In genomic region chr7:81654946-81655718, GRCm38 (mm10) we compare ENCODE assay signal across 9 mouse cellular contexts. TPM values are rescaled to one million over a fixed set of nuclear protein-coding genes. Genes with fewer than 3 reads are reported as not detected.
DNase-seq lines count a peak whose midpoint lies in the region; ATAC-seq and TF ChIP-seq lines count a peak whose summit lies in the region.
"Had no signal": no experiment of that assay in that cellular context is flagged by ENCODE, and none has a peak within 500 bp of the region (broad histone marks: within the 10 kb centered on the region; RNA-seq: fewer than 3 reads in every experiment).

No protein-coding gene starts in this region.

- no peaks in the 10 kb centered on the region for H3K27me3 ChIP-seq in liver, adult 2 months (ENCODE audit: control insufficient read depth, insufficient read depth, low read length)
- no peaks in the 10 kb centered on the region for H3K27me3 ChIP-seq in liver, embryonic 11.5 days (replicated peaks; ENCODE audit: control insufficient read depth, insufficient read depth, low read length)
- no peaks in the 10 kb centered on the region for H3K27me3 ChIP-seq in heart, embryonic 13.5 days (replicated peaks)

- H3K36me3 ChIP-seq in liver, adult 2 months (ENCODE audit: control insufficient read depth, insufficient read depth, low read length), result no peaks in the 10 kb centered on the region
- H3K36me3 ChIP-seq in liver, embryonic 11.5 days (ENCODE audit: control insufficient read depth, insufficient read depth, low read length), result no peaks in the 10 kb centered on the region
- no peaks in the 10 kb centered on the region for H3K36me3 ChIP-seq in heart, embryonic 13.5 days

- no peak overlapping the region for H3K4me2 ChIP-seq in liver, embryonic 11.5 days
- no peak overlapping the region for H3K4me2 ChIP-seq in heart, embryonic 13.5 days

- TF ChIP-seq POLR2A in liver, adult 2 months (IDR thresholded peaks at IDR 0.05; ENCODE audit: extremely low read depth, insufficient read depth, low read length), result no peak

- no peaks in the 10 kb centered on the region for H3K4me1 ChIP-seq in liver, adult 2 months (ENCODE audit: control insufficient read depth, insufficient read depth, low read length)
- no peaks in the 10 kb centered on the region for H3K4me1 ChIP-seq in liver, embryonic 11.5 days (replicated peaks; ENCODE audit: control insufficient read depth, insufficient read depth, low read length)
- H3K4me1 ChIP-seq in heart, embryonic 13.5 days, result peaks cover 60% of the 10 kb centered on the region

- H3K4me3 ChIP-seq in liver, adult 2 months (ENCODE audit: insufficient read depth, low read depth, low read length), result no peak overlapping the region
- no peak overlapping the region for H3K4me3 ChIP-seq in liver, embryonic 11.5 days (ENCODE audit: low read depth, low read length)
- no peak overlapping the region for H3K4me3 ChIP-seq in heart, embryonic 13.5 days
- H3K4me3 ChIP-seq: megakaryocyte, embryonic 14.5 days had no signal

- no peak for TF ChIP-seq CTCF in liver, adult 2 months (IDR thresholded peaks at IDR 0.05; ENCODE audit: low read depth, low read length)

- no peak overlapping the region for H3K9ac ChIP-seq in liver, adult 2 months (ENCODE audit: low read depth, low read length)
- H3K9ac ChIP-seq in liver, embryonic 11.5 days (ENCODE audit: low read depth, low read length), result no peak overlapping the region
- H3K9ac ChIP-seq in heart, embryonic 13.5 days, result peak overlapping the region; percentile 44; the same call in 1 of the 2 replicates

- H3K79me2 ChIP-seq in liver, adult 2 months (ENCODE audit: control insufficient read depth, insufficient read depth, low read length), result peaks cover 24% of the 10 kb centered on the region

- no peak overlapping the region for H3K27ac ChIP-seq in liver, adult 2 months (replicated peaks; ENCODE audit: insufficient read depth, low read depth, low read length)
- H3K27ac ChIP-seq in liver, embryonic 11.5 days (ENCODE audit: low read depth, low read length), result no peak overlapping the region
- H3K27ac ChIP-seq in heart, embryonic 13.5 days (replicated peaks), result no peak overlapping the region; the same call in 1 of the 2 replicates

- peak; percentile 54 for DNase-seq in liver, adult 2 months (ENCODE audit: extremely low read depth, low read depth, low spot score)
- no peak for DNase-seq in liver, embryonic 11.5 days (ENCODE audit: low spot score)
- DNase-seq in cerebellum, postnatal 36 days, result peak; percentile 95 to 97
- peak; percentile 29 for DNase-seq in lung, postnatal 25 days (ENCODE audit: low spot score)
- DNase-seq in thymus, postnatal 10 days (ENCODE audit: low spot score in 2 of 2), result no peak
- DNase-seq in urinary bladder, adult 2 months (ENCODE audit: low spot score), result no peak
- DNase-seq in natural killer cell, adult 2 months (ENCODE audit: low spot score in 2 of 2), result no peak

- no peaks in the 10 kb centered on the region for H3K9me3 ChIP-seq in liver, embryonic 11.5 days (ENCODE audit: control insufficient read depth, low read length)
- no peaks in the 10 kb centered on the region for H3K9me3 ChIP-seq in heart, embryonic 13.5 days
- H3K9me3 ChIP-seq: megakaryocyte, embryonic 14.5 days had no signal

- 61% methylated on average over 9 of the region's 9 CpGs for WGBS in liver, adult 2 months
- 81% methylated on average over 9 of the region's 9 CpGs for WGBS in liver, embryonic 11.5 days
- 59% methylated on average over 9 of the region's 9 CpGs for WGBS in heart, embryonic 13.5 days

- ATAC-seq in liver, embryonic 11.5 days (replicated peaks; ENCODE audit: low FRiP score), result no peak
- no peak for ATAC-seq in heart, embryonic 13.5 days (ENCODE audit: extremely low read depth, insufficient number of reproducible peaks, low FRiP score, low TSS enrichment)

RNA-seq across cellular contexts. Expression of gene Homer2, which starts 52.2 kb away (rescaled TPM):
- total RNA-seq in liver, adult 2 months (2014; rRNA removed), result 30.9 and 32.2 TPM in 2 replicates
- polyA plus RNA-seq in liver, adult 2 months (2012; rRNA removed), result 18.4 and 24.6 TPM in 2 replicates
- polyA plus RNA-seq in liver, embryonic 11.5 days (2014; fragmentation: Nextera tagmentation; extraction: Ambion mirVana), result 16.0 and 17.7 TPM in 2 replicates
- 73.4 and 82.1 TPM in 2 replicates for polyA plus RNA-seq in heart, embryonic 13.5 days (2015; fragmentation: Nextera tagmentation; extraction: Ambion mirVana)
- polyA plus RNA-seq in urinary bladder, adult 2 months (2012; rRNA removed), result 25.4 and 29.3 TPM in 2 replicates

Comparison
In these comparisons a context has a peak if more than half of its experiments do, and no peak if none do; other contexts are left out.
1. DNase-seq: peak in liver, adult 2 months (single experiment), cerebellum, postnatal 36 days (2 of 2) and lung, postnatal 25 days (single experiment); none in liver, embryonic 11.5 days (single experiment), thymus, postnatal 10 days (0 of 2), urinary bladder, adult 2 months (single experiment) and natural killer cell, adult 2 months (0 of 2).